Mouse (Mus musculus): ENCODE data around the gene Aplp2. TPM values are rescaled to one million over a fixed set of nuclear protein-coding genes. Genes with fewer than 3 reads are reported as not detected.

Aplp2 gene
- polyA plus RNA-seq, 1 experiment from 2014 or later: 257 TPM

DNA sequence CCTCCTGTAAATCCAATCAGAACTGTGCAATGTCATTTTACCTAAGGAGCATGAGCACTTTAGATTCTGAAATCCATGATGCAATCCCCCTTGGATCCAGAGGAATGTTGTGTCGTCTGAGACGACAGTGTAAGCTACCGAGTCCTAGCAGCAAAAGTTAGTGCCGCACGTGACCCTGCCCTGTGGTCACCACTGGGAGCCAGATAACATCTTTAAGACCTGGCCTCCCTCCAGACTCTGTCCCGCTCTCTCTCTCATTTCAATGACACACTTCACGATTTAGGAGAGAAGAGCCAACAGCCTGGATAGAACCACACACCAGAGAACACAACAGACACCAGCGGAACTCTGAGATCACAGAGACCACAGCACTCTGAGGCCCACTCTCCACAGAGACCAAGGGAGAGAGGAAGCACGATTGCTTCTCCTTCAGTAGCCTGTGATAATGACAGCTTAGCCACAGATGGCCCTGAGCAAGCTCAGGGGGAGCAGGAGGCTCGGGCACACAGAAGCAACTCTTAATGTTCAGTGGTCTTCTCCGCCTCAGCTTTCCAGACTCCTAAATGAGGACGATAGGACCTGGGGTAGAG lies 83.6 kb downstream of the Aplp2 start:
- Histone ChIP-seq H3K27me3 (ENCODE audit: insufficient read depth, poor library complexity, severe bottlenecking) (peaks cover 64% of the 10 kb centered on the region), H3K36me3 (no peaks in the 10 kb centered on the region), H3K27ac (no peak overlapping the region), H3K9me3 (no peaks in the 10 kb centered on the region), H3K4me3 (no peak overlapping the region), H3K4me1 (peaks cover 22% of the 10 kb centered on the region)
- DNase-seq (ENCODE audit: low spot score): no peak
- 75% methylated on average over 12 of the region's 12 CpGs for WGBS

DNA sequence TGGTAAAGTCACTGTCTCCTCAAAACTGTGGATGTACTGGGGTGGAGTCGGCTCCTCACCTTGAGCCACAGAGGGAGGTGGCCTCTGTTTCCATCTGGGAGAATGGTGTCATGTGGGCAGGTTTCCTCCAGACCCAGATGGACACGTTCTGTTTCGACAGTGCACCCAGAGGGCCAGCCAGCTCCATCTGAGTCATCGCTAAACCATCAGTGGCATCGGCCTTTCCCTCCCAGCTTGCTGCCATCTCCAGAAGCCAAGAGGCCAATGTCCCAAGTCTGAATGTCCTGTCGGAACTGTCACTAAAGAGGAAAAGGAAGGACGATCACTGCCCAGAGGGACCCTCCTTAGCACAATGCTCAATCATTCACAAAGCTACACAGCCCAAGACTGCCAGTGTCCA lies 85.5 kb downstream of the Aplp2 start:
- Histone ChIP-seq H3K27me3 (ENCODE audit: insufficient read depth, poor library complexity, severe bottlenecking) (peaks cover 45% of the 10 kb centered on the region), H3K4me3 (no peak overlapping the region), H3K9me3 (no peaks in the 10 kb centered on the region), H3K4me1 (peaks cover 14% of the 10 kb centered on the region), H3K36me3 (no peaks in the 10 kb centered on the region), H3K27ac (no peak overlapping the region)
- 79% methylated on average over 7 of the region's 7 CpGs for WGBS
- no peak for DNase-seq (ENCODE audit: low spot score)

DNA sequence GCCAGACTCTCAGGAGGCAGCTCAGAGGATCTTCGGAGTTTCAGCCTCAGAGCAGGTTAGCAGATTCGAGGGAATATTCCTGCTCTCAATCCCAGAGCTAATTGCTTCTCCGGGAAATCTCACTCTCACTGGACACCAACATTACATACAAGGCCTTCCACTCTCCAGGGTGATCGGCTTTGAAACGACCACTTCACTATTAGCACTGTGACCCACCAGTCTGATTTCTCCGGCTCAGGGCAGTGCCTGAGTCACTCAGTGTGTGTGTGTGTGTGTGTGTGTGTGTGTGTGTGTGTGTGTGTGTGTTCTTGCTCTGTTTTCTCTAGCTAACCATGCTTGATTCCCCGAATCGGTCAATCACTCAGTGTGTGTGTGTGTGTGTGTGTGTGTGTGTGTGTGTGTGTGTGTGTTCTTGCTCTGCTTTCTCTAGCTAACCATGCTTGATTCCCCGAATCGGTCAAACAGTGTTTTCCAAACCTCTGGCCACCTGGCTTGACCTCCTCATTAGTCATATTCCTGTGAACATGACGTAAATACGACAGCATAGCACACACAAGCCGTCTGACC lies 89.1 kb downstream of the Aplp2 start:
- peaks cover 10% of the 10 kb centered on the region; the same call in 1 of the 2 replicates for H3K27me3 ChIP-seq (ENCODE audit: insufficient read depth, poor library complexity, severe bottlenecking)
- 80% methylated on average over 13 of the region's 13 CpGs for WGBS
- H3K27ac ChIP-seq: no peak overlapping the region
- peaks cover 31% of the 10 kb centered on the region for H3K4me1 ChIP-seq
- H3K36me3 ChIP-seq: no peaks in the 10 kb centered on the region
- H3K9me3 ChIP-seq: no peaks in the 10 kb centered on the region
- no peak for DNase-seq (ENCODE audit: low spot score)
- H3K4me3 ChIP-seq: no peak overlapping the region

DNA sequence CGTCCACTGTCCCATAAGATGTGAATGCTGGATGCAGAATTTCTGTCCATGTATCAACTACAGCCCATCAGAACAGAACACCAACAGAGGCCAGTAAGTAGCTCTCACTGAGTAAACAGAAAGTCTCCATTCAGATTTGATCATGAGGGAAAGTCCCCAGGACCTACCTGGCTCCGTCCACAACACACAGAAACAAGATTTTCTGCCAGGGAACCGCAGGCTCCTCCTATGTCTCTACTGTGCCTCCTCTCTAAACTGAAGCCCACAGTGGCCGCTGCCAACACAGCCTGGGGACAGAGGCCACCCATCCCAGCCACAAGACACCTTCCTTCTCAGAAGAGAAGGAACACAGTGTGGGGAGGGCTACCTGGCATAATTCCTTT lies 91.1 kb downstream of the Aplp2 start:
- no peak for DNase-seq (ENCODE audit: low spot score)
- Histone ChIP-seq H3K27ac (0 out of 2 replicates have a peak overlapping the region, but pooled peaks have one; percentile 42), H3K27me3 (ENCODE audit: insufficient read depth, poor library complexity, severe bottlenecking) (no peaks in the 10 kb centered on the region), H3K4me1 (peaks cover 31% of the 10 kb centered on the region), H3K9me3 (no peaks in the 10 kb centered on the region), H3K36me3 (no peaks in the 10 kb centered on the region), H3K4me3 (no peak overlapping the region)
- WGBS: 60% methylated on average over 4 of the region's 4 CpGs

DNA sequence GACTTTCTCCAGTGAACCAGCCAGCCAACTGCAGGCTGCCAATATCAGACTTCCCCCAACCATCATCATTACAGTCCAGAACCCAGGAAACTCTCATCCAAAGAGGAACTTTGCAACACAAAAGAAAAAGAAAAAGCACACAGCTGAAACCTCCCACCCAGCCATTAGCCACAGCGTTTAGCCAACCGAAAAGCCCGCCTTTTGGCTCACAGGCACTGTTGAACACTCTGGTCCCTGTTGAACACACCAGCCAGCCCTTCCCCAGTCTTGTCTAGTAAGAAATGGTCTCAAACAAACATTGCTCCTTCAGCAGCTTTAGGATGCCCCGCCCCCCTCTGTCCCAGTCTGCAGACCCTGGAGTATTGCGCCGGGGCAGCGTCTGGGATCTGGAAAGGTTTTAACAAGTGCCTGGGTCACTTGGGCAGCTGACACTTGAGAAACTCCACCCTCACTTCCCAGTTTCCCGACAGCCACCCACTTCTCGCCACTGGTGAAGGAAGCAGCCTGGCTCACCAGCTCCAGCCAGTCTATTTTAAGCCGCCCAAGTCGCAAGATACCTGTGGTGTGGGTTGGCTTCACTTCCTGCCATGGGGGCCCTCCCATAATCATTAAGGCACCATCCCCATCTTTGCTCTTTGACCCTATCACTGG lies 91.6 kb downstream of the Aplp2 start:
- Histone ChIP-seq H3K27ac (peak overlapping the region; percentile 42; the same call in 1 of the 2 replicates), H3K36me3 (no peaks in the 10 kb centered on the region), H3K4me1 (peaks cover 31% of the 10 kb centered on the region), H3K4me3 (0 out of 2 replicates have a peak overlapping the region, but pooled peaks have one; percentile 22), H3K27me3 (ENCODE audit: insufficient read depth, poor library complexity, severe bottlenecking) (no peaks in the 10 kb centered on the region), H3K9me3 (no peaks in the 10 kb centered on the region)
- 39% methylated on average over 11 of the region's 11 CpGs for WGBS
- DNase-seq (ENCODE audit: low spot score): no peak

DNA sequence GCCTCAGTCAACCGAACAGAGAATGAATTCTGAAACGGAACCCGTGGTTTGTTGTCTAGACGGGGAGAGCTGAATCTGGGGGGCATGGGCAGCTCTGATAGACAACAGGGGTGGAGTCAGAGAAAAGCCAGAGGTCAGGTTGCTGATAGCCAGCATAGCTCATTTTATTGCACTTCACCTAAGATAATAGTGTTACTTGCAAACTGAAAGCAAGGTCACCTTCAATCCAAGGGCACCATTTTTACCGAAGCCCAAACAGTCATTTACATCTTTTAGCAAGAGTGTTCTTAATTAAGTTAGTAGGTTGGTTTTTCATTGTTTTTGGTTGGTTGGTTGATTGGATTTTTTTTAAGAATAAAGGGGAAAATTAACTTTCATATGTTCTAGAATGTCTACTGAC lies 92.2 kb downstream of the Aplp2 start:
- Histone ChIP-seq H3K27ac (no peak overlapping the region), H3K27me3 (ENCODE audit: insufficient read depth, poor library complexity, severe bottlenecking) (no peaks in the 10 kb centered on the region), H3K4me3 (no peak overlapping the region), H3K4me1 (peaks cover 31% of the 10 kb centered on the region), H3K36me3 (no peaks in the 10 kb centered on the region), H3K9me3 (no peaks in the 10 kb centered on the region)
- DNase-seq (ENCODE audit: low spot score): no peak
- WGBS: 50% methylated on average over 5 of the region's 5 CpGs

DNA sequence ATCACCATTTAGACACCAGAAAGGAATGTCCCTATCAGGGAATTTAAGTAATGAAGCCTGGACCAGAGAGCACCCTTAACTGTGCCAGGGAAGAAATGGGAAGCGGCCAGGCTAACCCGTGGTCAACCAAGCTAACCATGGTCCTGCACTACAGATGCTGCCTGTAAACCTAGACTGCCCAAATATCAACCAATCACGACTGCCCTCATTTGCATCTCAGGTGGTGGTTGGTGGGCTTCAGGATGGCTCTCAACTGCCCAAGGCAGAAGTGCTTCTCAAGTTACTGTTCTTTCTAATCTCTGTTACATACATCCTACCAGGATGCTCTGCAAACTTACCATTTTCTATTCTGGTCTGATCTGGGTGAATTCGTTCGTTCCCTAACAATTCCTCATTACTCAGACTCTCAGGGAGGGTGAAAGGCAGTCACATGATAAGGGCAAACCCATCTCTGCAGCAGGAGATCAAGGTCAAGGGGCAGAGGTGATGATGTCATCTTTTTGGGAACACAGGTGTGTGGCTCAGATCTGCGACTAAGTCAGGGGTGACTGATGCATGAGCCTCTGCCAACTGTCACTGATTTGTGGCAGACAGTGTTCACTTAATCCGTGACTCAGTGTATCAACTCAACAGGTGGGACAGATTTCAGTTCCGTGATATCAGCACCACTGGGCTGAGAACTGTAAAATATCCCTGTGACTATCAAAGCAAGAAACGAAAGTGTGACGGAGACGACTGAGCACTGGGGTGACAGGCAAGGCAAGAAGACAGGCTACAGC lies 92.9 kb downstream of the Aplp2 start:
- H3K9me3 ChIP-seq: no peaks in the 10 kb centered on the region
- H3K36me3 ChIP-seq: no peaks in the 10 kb centered on the region
- no peak overlapping the region for H3K27ac ChIP-seq
- WGBS: 26% methylated on average over 11 of the region's 11 CpGs
- H3K4me3 ChIP-seq: no peak overlapping the region
- DNase-seq (ENCODE audit: low spot score): peak; percentile 85
- H3K4me1 ChIP-seq: peaks cover 31% of the 10 kb centered on the region
- no peaks in the 10 kb centered on the region for H3K27me3 ChIP-seq (ENCODE audit: insufficient read depth, poor library complexity, severe bottlenecking)

DNA sequence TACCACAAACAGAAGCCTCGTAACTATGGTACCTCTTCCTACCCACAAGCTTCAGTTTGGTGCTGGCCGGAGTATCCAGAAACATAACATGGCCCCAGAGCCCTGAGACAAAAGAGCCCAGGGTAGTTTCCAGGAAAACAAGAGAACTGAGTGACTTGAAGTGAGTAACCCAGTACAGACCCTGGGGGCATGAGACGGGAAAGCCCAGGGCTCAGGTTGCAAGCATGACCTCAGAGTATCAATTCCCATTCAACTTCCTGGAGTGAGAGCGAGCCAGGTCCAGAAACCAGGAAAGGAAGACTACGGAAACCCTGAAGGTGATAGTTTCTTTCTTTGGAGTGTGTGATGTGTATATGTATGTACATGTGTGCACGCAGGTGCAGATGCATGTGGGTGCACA lies 94.1 kb downstream of the Aplp2 start:
- Histone ChIP-seq H3K27me3 (ENCODE audit: insufficient read depth, poor library complexity, severe bottlenecking) (no peaks in the 10 kb centered on the region), H3K36me3 (no peaks in the 10 kb centered on the region), H3K27ac (no peak overlapping the region), H3K4me3 (no peak overlapping the region), H3K9me3 (no peaks in the 10 kb centered on the region), H3K4me1 (peaks cover 31% of the 10 kb centered on the region)
- WGBS: 82% methylated on average over 6 of the region's 6 CpGs
- no peak for DNase-seq (ENCODE audit: low spot score)

DNA sequence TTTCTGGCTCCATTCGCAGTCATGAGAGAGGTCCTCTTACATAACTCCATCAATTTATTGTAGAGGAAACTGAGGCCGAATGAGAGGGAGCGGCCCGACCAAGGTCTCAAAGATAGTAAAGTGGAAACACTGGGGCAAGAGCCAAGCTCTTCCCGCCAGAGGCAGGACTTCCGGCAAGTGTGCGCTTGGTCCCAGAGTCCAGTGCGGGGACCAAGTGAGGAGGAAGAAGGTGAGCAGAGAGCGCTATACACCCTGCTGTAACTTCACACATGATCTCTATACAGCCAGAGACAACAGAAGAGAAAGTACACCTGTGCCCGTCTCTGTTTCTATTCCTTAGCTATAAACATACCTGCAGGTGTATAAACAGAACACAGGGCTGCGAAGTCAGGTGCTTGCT lies 94.5 kb downstream of the Aplp2 start:
- no peak for DNase-seq (ENCODE audit: low spot score)
- Histone ChIP-seq H3K4me1 (peaks cover 31% of the 10 kb centered on the region), H3K27me3 (ENCODE audit: insufficient read depth, poor library complexity, severe bottlenecking) (no peaks in the 10 kb centered on the region), H3K27ac (no peak overlapping the region), H3K9me3 (no peaks in the 10 kb centered on the region), H3K36me3 (no peaks in the 10 kb centered on the region), H3K4me3 (no peak overlapping the region)
- WGBS: 87% methylated on average over 11 of the region's 11 CpGs

DNA sequence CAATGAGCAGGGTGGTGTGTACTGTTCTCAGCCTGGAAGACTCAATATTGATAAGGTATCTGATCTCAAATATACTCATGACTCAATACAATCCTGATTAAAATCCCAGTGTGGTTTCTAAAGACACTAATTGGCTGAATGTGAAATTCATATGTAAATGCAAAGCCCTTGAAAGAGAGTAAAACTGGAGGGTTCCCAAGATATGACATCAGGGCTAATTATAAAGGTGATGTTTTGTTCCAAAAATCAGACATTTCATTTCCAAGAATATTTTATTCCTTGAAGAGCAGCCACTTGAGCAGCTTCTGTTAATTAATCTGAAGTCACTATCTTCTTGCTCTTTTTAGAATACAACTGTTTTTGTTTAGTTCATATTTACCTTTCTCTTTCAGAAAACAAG lies 96.0 kb downstream of the Aplp2 start:
- Histone ChIP-seq H3K4me1 (peaks cover 24% of the 10 kb centered on the region), H3K27ac (no peak overlapping the region), H3K4me3 (no peak overlapping the region), H3K27me3 (ENCODE audit: insufficient read depth, poor library complexity, severe bottlenecking) (no peaks in the 10 kb centered on the region), H3K36me3 (no peaks in the 10 kb centered on the region), H3K9me3 (no peaks in the 10 kb centered on the region)
- no peak for DNase-seq (ENCODE audit: low spot score)

DNA sequence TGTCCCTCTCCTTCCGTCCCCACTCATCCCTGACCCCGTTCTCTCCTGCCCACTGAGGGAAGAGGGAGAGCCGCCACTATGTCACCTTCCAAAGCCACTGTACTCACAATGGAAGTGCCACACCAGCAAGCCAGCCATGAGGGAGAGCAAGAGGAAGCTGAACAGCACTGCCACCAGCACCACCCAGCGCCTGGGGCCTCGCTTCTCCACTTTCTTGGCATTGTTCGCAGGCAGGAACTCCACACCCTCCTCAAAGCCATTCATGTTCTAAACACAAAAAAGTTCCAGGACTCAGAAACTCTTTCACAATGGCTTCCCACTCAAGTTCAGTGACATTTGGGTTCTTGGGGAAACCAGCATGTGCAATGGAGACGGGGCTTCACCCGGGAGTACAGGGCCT lies 103.2 kb downstream of the Aplp2 start:
- WGBS: 88% methylated on average over 8 of the region's 8 CpGs

More for the DNA sequence above, 103.2 kb downstream of the Aplp2 start:
- no peaks in the 10 kb centered on the region for H3K9me3 ChIP-seq
- no peaks in the 10 kb centered on the region for H3K4me1 ChIP-seq
- H3K36me3 ChIP-seq: no peaks in the 10 kb centered on the region
- H3K27me3 ChIP-seq (ENCODE audit: insufficient read depth, poor library complexity, severe bottlenecking): peaks cover 10% of the 10 kb centered on the region; the same call in 1 of the 2 replicates
- no peak overlapping the region for H3K4me3 ChIP-seq
- no peak overlapping the region for H3K27ac ChIP-seq
- no peak for DNase-seq (ENCODE audit: low spot score)

Data from heart, embryonic 10.5 days (tissue).